11 mouse cellular contexts compared by ENCODE assay signal in genomic region chr4:132078296-132078714, GRCm38 (mm10). TPM values are rescaled to one million over a fixed set of nuclear protein-coding genes. Genes with fewer than 3 reads are reported as not detected.
A peak's percentile ranks its signal among the peaks of the same experiment; 100 is the strongest.
DNase-seq lines count a peak whose midpoint lies in the region; ATAC-seq lines count a peak whose summit lies in the region.
"Had no signal": no experiment of that assay in that cellular context is flagged by ENCODE, and none has a peak within 500 bp of the region (broad histone marks: within the 10 kb centered on the region; RNA-seq: fewer than 3 reads in every experiment).

No protein-coding gene starts in this region.

- no peak overlapping the region for H3K4me2 ChIP-seq in kidney, embryonic 15.5 days
- H3K4me2 ChIP-seq: hindbrain, embryonic 15.5 days had no signal

- WGBS in kidney, embryonic 15.5 days = 68% methylated on average over 7 of the region's 7 CpGs

- no peaks in the 10 kb centered on the region for H3K9me3 ChIP-seq in kidney, embryonic 15.5 days (replicated peaks)
- H3K9me3 ChIP-seq: hindbrain, embryonic 15.5 days had no signal

- H3K9ac ChIP-seq in kidney, embryonic 15.5 days = no peak overlapping the region
- H3K9ac ChIP-seq: forebrain, postnatal 0 days; hindbrain, embryonic 15.5 days had no signal

- DNase-seq in kidney, postnatal 4 days = no peak
- peak; percentile 73 for DNase-seq in liver
- DNase-seq in right cerebral cortex, postnatal 14 days = no peak
- no peak for DNase-seq in embryo, embryonic 10 days (ENCODE audit: low spot score)
- DNase-seq: cerebellum, adult 2 months; forebrain, postnatal 0 days; left cerebral cortex, postnatal 4 days had no signal

- H3K4me1 ChIP-seq in kidney, embryonic 15.5 days = peaks cover 45% of the 10 kb centered on the region

- H3K27ac ChIP-seq in kidney, embryonic 15.5 days = 0 out of 2 replicates have a peak overlapping the region, but pooled peaks have one; percentile 10
- H3K27ac ChIP-seq: hindbrain, embryonic 15.5 days had no signal

- H3K4me3 ChIP-seq in kidney, embryonic 15.5 days (replicated peaks) = no peak overlapping the region
- H3K4me3 ChIP-seq: hindbrain, embryonic 15.5 days had no signal

- H3K36me3 ChIP-seq in kidney, embryonic 15.5 days = no peaks in the 10 kb centered on the region
- H3K36me3 ChIP-seq: hindbrain, embryonic 15.5 days had no signal

- no peaks in the 10 kb centered on the region for H3K27me3 ChIP-seq in kidney, embryonic 15.5 days

- ATAC-seq in kidney, embryonic 15.5 days (replicated peaks; ENCODE audit: low FRiP score) = no peak
- peak; percentile 57 for ATAC-seq in granulocyte monocyte progenitor cell, adult 5-6 weeks (replicated peaks; ENCODE audit: poor library complexity, severe bottlenecking)
- ATAC-seq in megakaryocyte progenitor cell, adult 5-6 weeks (replicated peaks; ENCODE audit: poor library complexity) = peak; percentile 23
- ATAC-seq: forebrain, postnatal 0 days had no signal

RNA-seq across cellular contexts. Expression of gene Epb41, which starts 3.2 kb away (rescaled TPM):
- 65.1 and 67.1 TPM in 2 replicates for polyA plus RNA-seq in kidney, embryonic 15.5 days (2015; fragmentation: Nextera tagmentation; extraction: Ambion mirVana)
- 66.9 and 75.3 TPM in 2 replicates for total RNA-seq in granulocyte monocyte progenitor cell, adult 5-6 weeks (2014; fragmentation: Nextera tagmentation)
- 51.4 and 53.0 TPM in 2 replicates for total RNA-seq in granulocyte monocyte progenitor cell, adult 5-6 weeks (2017)
- total RNA-seq in megakaryocyte progenitor cell, adult 5-6 weeks (2015) = 42.5 and 53.5 TPM in 2 replicates
- 49.7 and 78.9 TPM in 2 replicates for total RNA-seq in megakaryocyte progenitor cell, adult 5-6 weeks (2017)

RNA-seq across cellular contexts. Expression of gene Gm10300, which starts 3.8 kb away (rescaled TPM):
- 0.09 TPM in 2 replicates for polyA plus RNA-seq in kidney, embryonic 15.5 days (2015; fragmentation: Nextera tagmentation; extraction: Ambion mirVana)
- total RNA-seq in granulocyte monocyte progenitor cell, adult 5-6 weeks (2014; fragmentation: Nextera tagmentation) = not detected in 2 replicates
- total RNA-seq in granulocyte monocyte progenitor cell, adult 5-6 weeks (2017) = 0.30 and 0.31 TPM in 2 replicates
- 0.07 and 0.34 TPM in 2 replicates for total RNA-seq in megakaryocyte progenitor cell, adult 5-6 weeks (2015)
- 0.50 and 0.61 TPM in 2 replicates for total RNA-seq in megakaryocyte progenitor cell, adult 5-6 weeks (2017)
- total RNA-seq: left cerebral cortex, postnatal 4 days had no signal
- polyA plus RNA-seq: forebrain, postnatal 0 days; hindbrain, embryonic 15.5 days had no signal
